Mouse (Mus musculus): ENCODE data around the gene Ccpg1os. TPM values are rescaled to one million over a fixed set of nuclear protein-coding genes. Genes with fewer than 3 reads are reported as not detected.

The Ccpg1os gene
- total RNA-seq, 2 experiments from 2014 or later = 9.3 to 11.0 TPM

- TF ChIP-seq CTCF (conservative IDR thresholded peaks at IDR 0.05) = no peak
- H3K27ac ChIP-seq = no peak overlapping the region
- no peak for DNase-seq (ENCODE audit: low spot score in 2 of 2)
These were observed 18.9 kb upstream of the Ccpg1os start for GRCm38 (mm10) chr9:73004076-73004475.

GRCm38 (mm10) chr9:73002177-73002576 is 17.0 kb upstream of the Ccpg1os start:
- no peak overlapping the region for H3K4me3 ChIP-seq
- no peak for DNase-seq (ENCODE audit: low spot score in 2 of 2)
- no peak for TF ChIP-seq CTCF (conservative IDR thresholded peaks at IDR 0.05)
- peak overlapping the region; percentile 11; the same call in 1 of the 2 replicates for H3K27ac ChIP-seq

More at GRCm38 (mm10) chr9:73004076-73004475, 18.9 kb upstream of the Ccpg1os start:
- H3K4me3 ChIP-seq = no peak overlapping the region

GRCm38 (mm10) chr9:73001314-73002011 is 16.3 kb upstream of the Ccpg1os start:
- no peak overlapping the region for H3K4me3 ChIP-seq
- no peak overlapping the region; the same call in 1 of the 2 replicates for H3K27ac ChIP-seq
- no peak for TF ChIP-seq CTCF (conservative IDR thresholded peaks at IDR 0.05)
- DNase-seq (ENCODE audit: low spot score in 2 of 2) = no peak

GRCm38 (mm10) chr9:73000487-73000886 is 15.3 kb upstream of the Ccpg1os start:
- peak; percentile 56 for TF ChIP-seq CTCF (conservative IDR thresholded peaks at IDR 0.05)
- DNase-seq (ENCODE audit: low spot score in 2 of 2) = no peak
- H3K4me3 ChIP-seq = no peak overlapping the region
- H3K27ac ChIP-seq = no peak overlapping the region

GRCm38 (mm10) chr9:72996806-72997205 is 11.6 kb upstream of the Ccpg1os start:
- H3K27ac ChIP-seq = no peak overlapping the region

GRCm38 (mm10) chr9:72996167-72996566 is 11.0 kb upstream of the Ccpg1os start:
- no peak for TF ChIP-seq CTCF (conservative IDR thresholded peaks at IDR 0.05)
- no peak for DNase-seq (ENCODE audit: low spot score in 2 of 2)
- no peak overlapping the region for H3K27ac ChIP-seq
- no peak overlapping the region for H3K4me3 ChIP-seq

More at GRCm38 (mm10) chr9:72996806-72997205, 11.6 kb upstream of the Ccpg1os start:
- DNase-seq (ENCODE audit: low spot score in 2 of 2) = no peak
- no peak overlapping the region for H3K4me3 ChIP-seq
- no peak for TF ChIP-seq CTCF (conservative IDR thresholded peaks at IDR 0.05)

GRCm38 (mm10) chr9:72992576-72992975 is 7.4 kb upstream of the Ccpg1os start:
- DNase-seq (ENCODE audit: low spot score in 2 of 2) = no peak
- TF ChIP-seq CTCF (conservative IDR thresholded peaks at IDR 0.05) = no peak
- Histone ChIP-seq H3K27ac (no peak overlapping the region), H3K4me3 (no peak overlapping the region)

GRCm38 (mm10) chr9:72991420-72991819 is 6.2 kb upstream of the Ccpg1os start:
- no peak overlapping the region for H3K27ac ChIP-seq
- no peak for TF ChIP-seq CTCF (conservative IDR thresholded peaks at IDR 0.05)
- no peak for DNase-seq (ENCODE audit: low spot score in 2 of 2)
- no peak overlapping the region for H3K4me3 ChIP-seq

GRCm38 (mm10) chr9:72988706-72989105 is 3.5 kb upstream of the Ccpg1os start:
- no peak for DNase-seq (ENCODE audit: low spot score in 2 of 2)
- TF ChIP-seq CTCF (conservative IDR thresholded peaks at IDR 0.05) = no peak
- Histone ChIP-seq H3K27ac (no peak overlapping the region; the same call in 1 of the 2 replicates), H3K4me3 (no peak overlapping the region)

- no peak for DNase-seq (ENCODE audit: low spot score in 2 of 2)
- Histone ChIP-seq H3K4me3 (no peak overlapping the region), H3K27ac (no peak overlapping the region)
- no peak for TF ChIP-seq CTCF (conservative IDR thresholded peaks at IDR 0.05)
These were observed 2.5 kb upstream of the Ccpg1os start for GRCm38 (mm10) chr9:72987703-72988102.

- peak; percentile 41 for TF ChIP-seq CTCF (conservative IDR thresholded peaks at IDR 0.05)
- DNase-seq (ENCODE audit: low spot score in 2 of 2) = no peak
- H3K27ac ChIP-seq = no peak overlapping the region
- no peak overlapping the region for H3K4me3 ChIP-seq
These were observed 2.1 kb downstream of the Ccpg1os start for GRCm38 (mm10) chr9:72983066-72983465.

GRCm38 (mm10) chr9:72975242-72975641 is 9.9 kb downstream of the Ccpg1os start:
- DNase-seq (ENCODE audit: low spot score in 2 of 2) = no peak
- H3K4me3 ChIP-seq = no peak overlapping the region
- no peak for TF ChIP-seq CTCF (conservative IDR thresholded peaks at IDR 0.05)
- H3K27ac ChIP-seq = no peak overlapping the region

GRCm38 (mm10) chr9:72974734-72975133 is 10.4 kb downstream of the Ccpg1os start:
- no peak for TF ChIP-seq CTCF (conservative IDR thresholded peaks at IDR 0.05)
- Histone ChIP-seq H3K4me3 (no peak overlapping the region), H3K27ac (no peak overlapping the region)
- no peak for DNase-seq (ENCODE audit: low spot score in 2 of 2)

- no peak for DNase-seq (ENCODE audit: low spot score in 2 of 2)
- peak; percentile 50 for TF ChIP-seq CTCF (conservative IDR thresholded peaks at IDR 0.05)
- Histone ChIP-seq H3K27ac (no peak overlapping the region; the same call in 1 of the 2 replicates), H3K4me3 (no peak overlapping the region)
These were observed 12.2 kb downstream of the Ccpg1os start for GRCm38 (mm10) chr9:72972984-72973383.

Data from layer of hippocampus, adult 2 months (tissue).